Mouse (Mus musculus): ENCODE measurements around the gene Tnni3k.

DNA sequence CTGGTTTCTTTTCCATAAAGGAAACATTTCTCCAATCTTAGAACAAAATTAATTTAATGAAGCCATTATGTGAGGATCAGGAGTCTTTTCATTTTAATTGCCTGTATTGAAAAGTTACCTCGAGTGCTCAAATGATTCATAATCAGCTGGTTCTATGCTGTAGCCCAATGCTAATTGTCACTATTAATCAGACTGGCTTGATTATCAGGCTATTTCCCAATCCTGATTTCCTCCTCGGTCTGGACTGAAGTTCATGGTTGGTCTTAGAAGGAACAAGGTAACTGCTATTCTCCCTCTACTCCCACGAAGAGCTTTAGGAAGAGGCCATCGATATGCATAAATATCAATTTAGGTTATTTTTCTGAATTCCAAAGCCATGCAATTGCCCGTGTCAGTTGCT is 175.1 kb downstream of the Tnni3k start:
- TF ChIP-seq FLI1 (IDR thresholded peaks at IDR 0.05; ENCODE audit: low read length), result no peak
- TF ChIP-seq GATA1 (IDR thresholded peaks at IDR 0.05; ENCODE audit: borderline replicate concordance, low read length), result no peak
